Mouse (Mus musculus) yolk sac, embryonic 10.5 days (tissue): ENCODE results near the gene Rab38.
A peak's percentile ranks its signal among the peaks of the same experiment; 100 is the strongest.

Source experiments
- DNase-seq: peaks from one replicate; pipeline ENCODE4 v3.0.0-alpha.2; 2017; ENCODE audit warnings: low spot score

Gene Rab38

GRCm38 (mm10) chr7:88429786-88430691 is at the start of gene Rab38:
Rab38 (plus strand) TSS chr7:88430273.
- DNase-seq: peak; percentile 73

- no peak for DNase-seq
Observed at GRCm38 (mm10) chr7:88394568-88394967, 35.5 kb upstream of the Rab38 start.

GRCm38 (mm10) chr7:88395745-88396144 is 34.3 kb upstream of the Rab38 start:
- DNase-seq: no peak

GRCm38 (mm10) chr7:88405311-88405710 is 24.8 kb upstream of the Rab38 start:
- no peak for DNase-seq

GRCm38 (mm10) chr7:88406466-88406865 is 23.6 kb upstream of the Rab38 start:
- DNase-seq: no peak

GRCm38 (mm10) chr7:88421821-88422220 is 8.3 kb upstream of the Rab38 start:
- no peak for DNase-seq

- no peak for DNase-seq
Observed at GRCm38 (mm10) chr7:88423889-88424288, 6.2 kb upstream of the Rab38 start.

GRCm38 (mm10) chr7:88425744-88426143 is 4.3 kb upstream of the Rab38 start:
- DNase-seq: no peak

- DNase-seq: no peak
Observed at GRCm38 (mm10) chr7:88427484-88427883, 2.6 kb upstream of the Rab38 start.

GRCm38 (mm10) chr7:88430692-88431084 is 615 bp downstream of the Rab38 start:
- no peak for DNase-seq

- no peak for DNase-seq
Observed at GRCm38 (mm10) chr7:88440301-88440700, 10.2 kb downstream of the Rab38 start.

GRCm38 (mm10) chr7:88442649-88443048 is 12.6 kb downstream of the Rab38 start:
- DNase-seq: no peak

GRCm38 (mm10) chr7:88443435-88443834 is 13.4 kb downstream of the Rab38 start:
- no peak for DNase-seq

GRCm38 (mm10) chr7:88445320-88445903 is 15.3 kb downstream of the Rab38 start:
- DNase-seq: no peak

- DNase-seq: no peak
Observed at GRCm38 (mm10) chr7:88453234-88453633, 23.2 kb downstream of the Rab38 start.

GRCm38 (mm10) chr7:88457827-88458226 is 27.8 kb downstream of the Rab38 start:
- no peak for DNase-seq

GRCm38 (mm10) chr7:88467754-88468153 is 37.7 kb downstream of the Rab38 start:
- DNase-seq: no peak

GRCm38 (mm10) chr7:88482110-88482619 is 52.1 kb downstream of the Rab38 start:
- no peak for DNase-seq

- no peak for DNase-seq
Observed at GRCm38 (mm10) chr7:88482628-88483027, 52.6 kb downstream of the Rab38 start.

GRCm38 (mm10) chr7:88491020-88491419 is 60.9 kb downstream of the Rab38 start:
- DNase-seq: no peak

- no peak for DNase-seq
Observed at GRCm38 (mm10) chr7:88502217-88502817, 72.2 kb downstream of the Rab38 start.

GRCm38 (mm10) chr7:88509748-88510147 is 79.7 kb downstream of the Rab38 start:
- no peak for DNase-seq

- no peak for DNase-seq
Observed at GRCm38 (mm10) chr7:88522481-88522880, 92.4 kb downstream of the Rab38 start.
